Mouse (Mus musculus) liver, adult 2 months (tissue): ENCODE measurements around the gene Spon2.

Experiments
- CTCF ChIP-seq: fragments of 200-500 bp; IDR thresholded peaks from 2 replicates; pipeline ENCODE4 v1.5.1; 2011; ENCODE audit warnings: low read depth, low read length, control low read depth
- POLR2A ChIP-seq: fragments of 200-500 bp; IDR thresholded peaks from 2 replicates; pipeline ENCODE4 v1.6.1; 2011; ENCODE audit warnings: low read length, control low read depth; ENCODE audit not compliant: insufficient read depth; ENCODE audit errors: extremely low read depth

DNA sequence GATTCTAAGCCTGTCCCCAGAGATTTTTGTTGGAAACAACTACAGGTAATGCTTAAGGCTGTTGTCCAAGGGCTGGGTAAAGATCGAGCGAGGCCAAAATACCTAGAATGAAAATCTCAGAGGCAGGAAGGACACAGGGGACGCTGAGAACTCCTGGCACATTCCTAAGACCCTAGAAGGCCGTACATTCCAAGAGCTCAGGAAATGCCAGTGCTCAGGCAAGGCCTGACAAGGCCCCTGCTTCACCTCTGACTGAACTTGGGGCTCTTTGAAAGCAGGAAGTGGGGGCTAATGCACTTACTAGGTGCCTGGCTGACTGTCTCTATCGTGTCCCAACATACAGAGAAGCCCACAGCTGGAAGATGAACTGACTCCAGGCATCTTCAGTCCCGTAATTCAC lies 4.1 kb upstream of the Spon2 start:
- TF ChIP-seq CTCF (no peak), POLR2A (no peak)
